Mouse (Mus musculus) brain, embryonic 14.5 days (tissue): Measurements from ENCODE around the gene Zp1.

Source experiments
- CTCF ChIP-seq: fragments of 200-500 bp; IDR thresholded peaks from 2 replicates; pipeline ENCODE4 v1.5.1; 2012; ENCODE audit warnings: inconsistent platforms, mild to moderate bottlenecking, moderate library complexity, borderline replicate concordance; ENCODE audit not compliant: insufficient read depth, insufficient read length; ENCODE audit errors: extremely low read depth
- POLR2A ChIP-seq: fragments of 200-500 bp; IDR thresholded peaks from 2 replicates; pipeline ENCODE4 v1.6.1; 2012; ENCODE audit warnings: mild to moderate bottlenecking, inconsistent platforms, borderline replicate concordance; ENCODE audit not compliant: poor library complexity, insufficient read depth, insufficient read length, severe bottlenecking; ENCODE audit errors: extremely low read depth

- TF ChIP-seq POLR2A (no peak), CTCF (no peak)
Observed at GRCm38 (mm10) chr19:10914870-10915269, 5.6 kb downstream of the Zp1 start.
